Mouse (Mus musculus) T-helper 2 cell (primary cell): ENCODE measurements around the gene Gm21725.
"Not testable (repeated sequence)": the region's sequence is repeated elsewhere in the genome, so short reads cannot be mapped to it uniquely, and the experiment has no call there.

Experiments
- in situ Hi-C: fragments of 300-600 bp; cut with MboI, MseI; formaldehyde crosslinking; loops from one replicate; pipeline ENCODE4 v1.15.1; 2025; ENCODE audit warnings: high pct_unique_total_duplicates

Gm21725 gene

GRCm38 (mm10) chrY:13348963-13349362, at the start of gene Gm21725:
TSS of gene Gm21725 (minus strand) at chrY:13349063.
- in situ Hi-C loops, result not testable (repeated sequence)
